In the genomic region with DNA sequence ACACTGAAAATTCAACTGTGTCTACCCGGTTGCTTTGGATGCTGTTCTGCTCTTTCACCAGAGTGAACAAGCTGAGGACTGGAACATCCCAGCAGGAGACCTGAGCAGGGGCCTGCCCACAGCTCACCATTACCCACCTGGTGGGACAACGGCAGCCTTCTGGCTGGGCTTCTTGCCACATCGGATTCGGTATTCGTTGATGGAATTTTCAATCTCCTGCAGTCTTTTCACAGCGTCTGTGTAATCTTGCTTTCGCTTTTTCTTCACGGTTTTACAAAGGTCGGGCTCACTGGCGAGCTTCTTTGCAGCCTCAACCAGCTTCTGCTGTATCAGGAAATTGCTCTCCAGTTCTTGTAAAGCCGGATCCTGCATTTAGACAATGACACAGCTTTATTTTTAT, we compare ENCODE assay signal across 12 mouse cellular contexts. TPM values are rescaled to one million over a fixed set of nuclear protein-coding genes. Genes with fewer than 3 reads are reported as not detected.
DNase-seq lines count a peak whose midpoint lies in the region; ATAC-seq and TF ChIP-seq lines count a peak whose summit lies in the region.
"Had no signal": no experiment of that assay in that cellular context is flagged by ENCODE, and none has a peak within 500 bp of the region (broad histone marks: within the 10 kb centered on the region; RNA-seq: fewer than 3 reads in every experiment).

No protein-coding gene starts in this region.

- no peaks in the 10 kb centered on the region for H3K27me3 ChIP-seq in limb, embryonic 13.5 days
- H3K27me3 ChIP-seq in limb, embryonic 10.5 days (ENCODE audit: low read depth, poor library complexity, severe bottlenecking), result no peaks in the 10 kb centered on the region
- no peaks in the 10 kb centered on the region for H3K27me3 ChIP-seq in intestine, postnatal 0 days (replicated peaks; ENCODE audit: control insufficient read depth, insufficient read depth, low read length)

- H3K27ac ChIP-seq in gastrocnemius, adult 2 months, result peak overlapping the region; percentile 69
- H3K27ac ChIP-seq in limb, embryonic 13.5 days, result no peak overlapping the region
- H3K27ac ChIP-seq in limb, embryonic 10.5 days, result no peak overlapping the region
- peak overlapping the region; percentile 64; the same call in 1 of the 2 replicates for H3K27ac ChIP-seq in intestine, postnatal 0 days (ENCODE audit: low read depth, low read length)
- H3K27ac ChIP-seq: macrophage had no signal

- peaks cover 6% of the 10 kb centered on the region; the same call in 1 of the 2 replicates for H3K36me3 ChIP-seq in limb, embryonic 13.5 days
- peaks cover 21% of the 10 kb centered on the region for H3K36me3 ChIP-seq in limb, embryonic 10.5 days
- H3K36me3 ChIP-seq in intestine, postnatal 0 days (ENCODE audit: control insufficient read depth, insufficient read depth), result peaks cover 16% of the 10 kb centered on the region

- ATAC-seq in limb, embryonic 13.5 days (ENCODE audit: low FRiP score, low read depth), result no peak
- peak; percentile 35; the same call in 1 of the 2 replicates for ATAC-seq in intestine, postnatal 0 days

- H3K4me1 ChIP-seq in limb, embryonic 13.5 days, result peaks cover 5% of the 10 kb centered on the region; the same call in 1 of the 2 replicates
- H3K4me1 ChIP-seq in limb, embryonic 10.5 days, result peaks cover 8% of the 10 kb centered on the region; the same call in 1 of the 2 replicates
- peaks cover 5% of the 10 kb centered on the region for H3K4me1 ChIP-seq in intestine, postnatal 0 days (replicated peaks; ENCODE audit: control insufficient read depth, insufficient read depth, low read length)

- no peak overlapping the region for H3K9ac ChIP-seq in limb, embryonic 13.5 days
- no peak overlapping the region for H3K9ac ChIP-seq in intestine, postnatal 0 days (ENCODE audit: low read depth, low read length)

- intact Hi-C loops in gastrocnemius, adult 2 months (cut with DNase I), result no loop called here

- TF ChIP-seq CTCF in gastrocnemius, adult 2 months (IDR thresholded peaks at IDR 0.05), result no peak
- no peak for TF ChIP-seq CTCF in intestine, postnatal 0 days (IDR thresholded peaks at IDR 0.05; ENCODE audit: low read depth)

- H3K9me3 ChIP-seq in limb, embryonic 13.5 days, result no peaks in the 10 kb centered on the region
- H3K9me3 ChIP-seq in limb, embryonic 10.5 days (replicated peaks), result no peaks in the 10 kb centered on the region
- no peaks in the 10 kb centered on the region for H3K9me3 ChIP-seq in intestine, postnatal 0 days (ENCODE audit: control insufficient read depth)

- H3K4me3 ChIP-seq in gastrocnemius, adult 2 months, result peak overlapping the region; percentile 53
- no peak overlapping the region for H3K4me3 ChIP-seq in limb, embryonic 13.5 days
- no peak overlapping the region for H3K4me3 ChIP-seq in limb, embryonic 10.5 days
- no peak overlapping the region for H3K4me3 ChIP-seq in intestine, postnatal 0 days (ENCODE audit: low read depth, low read length)

- DNase-seq in gastrocnemius, adult 2 months, result no peak
- DNase-seq in gastrocnemius, postnatal 25 days, result no peak
- no peak for DNase-seq in limb, embryonic 10.5 days (ENCODE audit: low spot score)
- peak; percentile 53 for DNase-seq in cerebellum, adult 11-12 months
- DNase-seq in thymus, postnatal 4 days, result no peak
- DNase-seq in ovary, postnatal 10 days (ENCODE audit: low spot score), result no peak
- DNase-seq: kidney, adult 11 months had no signal

- H3K4me2 ChIP-seq in limb, embryonic 13.5 days (replicated peaks), result peak overlapping the region; percentile 10; the same call in 1 of the 2 replicates
- peak overlapping the region; percentile 38 for H3K4me2 ChIP-seq in intestine, postnatal 0 days (replicated peaks; ENCODE audit: low read depth)

- WGBS in limb, embryonic 13.5 days, result 68% methylated on average over 11 of the region's 11 CpGs
- 87% methylated on average over 11 of the region's 11 CpGs for whole genome bisulfite sequencing in limb, embryonic 10.5 days
- 61% methylated on average over 11 of the region's 11 CpGs for WGBS in intestine, postnatal 0 days

RNA-seq across cellular contexts. Expression of gene Lmod3, which starts 52.5 kb away (rescaled TPM):
- total RNA-seq in gastrocnemius, adult 2 months (2021), result 100 to 1,000 TPM in 1 of 2 experiments, 10 to 100 TPM in 1; 95.4 to 186 TPM
- total RNA-seq in gastrocnemius, postnatal 25 days (2021), result 100 to 1,000 TPM; 143 to 148 TPM
- polyA plus RNA-seq in limb, embryonic 13.5 days (2015; fragmentation: Nextera tagmentation; extraction: Ambion mirVana), result 7.6 and 7.8 TPM in 2 replicates
- polyA plus RNA-seq in limb, embryonic 10.5 days (2016; fragmentation: Nextera tagmentation; extraction: Ambion mirVana), result 0.13 TPM in 1 of 2 replicates, not detected in the other
- polyA plus RNA-seq in intestine, postnatal 0 days (2015; fragmentation: Nextera tagmentation; extraction: Ambion mirVana), result 0.08 and 0.13 TPM in 2 replicates
- total RNA-seq: left cerebral cortex, postnatal 25 days had no signal
- polyA plus RNA-seq: macrophage; stomach, embryonic 14.5 days had no signal

Comparison
In these comparisons a context has a peak if more than half of its experiments do, and no peak if none do; other contexts are left out.
1. H3K27ac ChIP-seq: peak in gastrocnemius, adult 2 months (single experiment) and intestine, postnatal 0 days (single experiment); none in limb, embryonic 13.5 days (single experiment) and limb, embryonic 10.5 days (single experiment).